Mouse (Mus musculus) hindbrain, embryonic 16.5 days (tissue): Measurements from ENCODE around the gene G6pc3. TPM values are rescaled to one million over a fixed set of nuclear protein-coding genes. Genes with fewer than 3 reads are reported as not detected.

Experiments used
- ATAC-seq: fragments of 200-750 bp; cut with Nextera tagmentation; 2 replicates; pipeline ENCODE4 v1.8.0; 2017; ENCODE audit warnings: moderate TSS enrichment, moderate library complexity
- H3K27ac ChIP-seq: fragments of 300-500 bp; sonication (generic); 2 replicates; pipeline ENCODE4 v1.5.1; 2014; ENCODE audit warnings: low read depth, mild to moderate bottlenecking, control low read depth, low read length, moderate library complexity
- H3K27me3 ChIP-seq: fragments of 300-500 bp; sonication (generic); replicated peaks from 2 replicates; pipeline ENCODE4 v1.6.1; 2014; ENCODE audit warnings: low read length; ENCODE audit not compliant: control insufficient read depth, insufficient read depth
- H3K36me3 ChIP-seq: fragments of 300-500 bp; sonication (generic); 2 replicates; pipeline ENCODE4 v1.6.1; 2014; ENCODE audit warnings: mild to moderate bottlenecking, low read length, moderate library complexity, mixed read lengths; ENCODE audit not compliant: control insufficient read depth, insufficient read depth
- H3K4me1 ChIP-seq: fragments of 300-500 bp; sonication (generic); 2 replicates; pipeline ENCODE4 v1.6.1; 2014; ENCODE audit warnings: low read depth, low read length; ENCODE audit not compliant: control insufficient read depth, insufficient read depth
- H3K4me2 ChIP-seq: fragments of 300-500 bp; sonication (generic); 2 replicates; pipeline ENCODE4 v1.6.1; 2014; ENCODE audit warnings: mild to moderate bottlenecking, low read length, control low read depth, moderate library complexity
- H3K4me3 ChIP-seq: fragments of 300-500 bp; sonication (generic); 2 replicates; pipeline ENCODE4 v1.5.1; 2014; ENCODE audit warnings: mild to moderate bottlenecking, low read length, control low read depth, moderate library complexity
- H3K9ac ChIP-seq: fragments of 300-500 bp; sonication (generic); 2 replicates; pipeline ENCODE4 v1.6.1; 2014; ENCODE audit warnings: low read depth, mild to moderate bottlenecking, control low read depth, low read length, moderate library complexity
- H3K9me3 ChIP-seq: fragments of 300-500 bp; sonication (generic); 2 replicates; pipeline ENCODE4 v1.6.1; 2014; ENCODE audit warnings: mild to moderate bottlenecking, low read length, moderate library complexity; ENCODE audit not compliant: control insufficient read depth
- WGBS: fragments of 180-500 bp; shearing (Covaris S2); extraction: QIAGEN DNeasy Blood & Tissue Kit; methylation state at CpG from one replicate; pipeline ENCODE4 v1.1.7; 2014; 5-methylcytosine and 5-hydroxymethylcytosine counted together
- polyA plus RNA-seq: library from polyadenylated mRNA; unstranded; fragments of >200 nt; fragmentation: Nextera tagmentation; extraction: Ambion mirVana; gene quantifications from 2 replicates; pipeline ENCODE4 v1.2.1, GENCODE M21; 2015

The G6pc3 gene
- polyA plus RNA-seq, 1 experiment from 2014 or later = 45.9 TPM

GRCm38 (mm10) chr11:102219994-102220346, 30.6 kb downstream of the G6pc3 start:
- H3K4me1 ChIP-seq = peaks cover 65% of the 10 kb centered on the region
- 77% methylated on average over 4 of the region's 4 CpGs for WGBS

GRCm38 (mm10) chr11:102220451-102220850, 31.0 kb downstream of the G6pc3 start:
- Histone ChIP-seq H3K4me2 (no peak overlapping the region), H3K9ac (no peak overlapping the region), H3K27ac (no peak overlapping the region), H3K4me1 (peaks cover 63% of the 10 kb centered on the region), H3K36me3 (no peaks in the 10 kb centered on the region), H3K4me3 (no peak overlapping the region), H3K27me3 (no peaks in the 10 kb centered on the region), H3K9me3 (no peaks in the 10 kb centered on the region)
- no peak for ATAC-seq
- 70% methylated on average over 6 of the region's 6 CpGs for WGBS

More at GRCm38 (mm10) chr11:102219994-102220346, 30.6 kb downstream of the G6pc3 start:
- Histone ChIP-seq H3K4me3 (no peak overlapping the region), H3K9me3 (no peaks in the 10 kb centered on the region), H3K4me2 (no peak overlapping the region), H3K27me3 (no peaks in the 10 kb centered on the region), H3K36me3 (no peaks in the 10 kb centered on the region), H3K9ac (no peak overlapping the region), H3K27ac (no peak overlapping the region)
- ATAC-seq = no peak

DNA sequence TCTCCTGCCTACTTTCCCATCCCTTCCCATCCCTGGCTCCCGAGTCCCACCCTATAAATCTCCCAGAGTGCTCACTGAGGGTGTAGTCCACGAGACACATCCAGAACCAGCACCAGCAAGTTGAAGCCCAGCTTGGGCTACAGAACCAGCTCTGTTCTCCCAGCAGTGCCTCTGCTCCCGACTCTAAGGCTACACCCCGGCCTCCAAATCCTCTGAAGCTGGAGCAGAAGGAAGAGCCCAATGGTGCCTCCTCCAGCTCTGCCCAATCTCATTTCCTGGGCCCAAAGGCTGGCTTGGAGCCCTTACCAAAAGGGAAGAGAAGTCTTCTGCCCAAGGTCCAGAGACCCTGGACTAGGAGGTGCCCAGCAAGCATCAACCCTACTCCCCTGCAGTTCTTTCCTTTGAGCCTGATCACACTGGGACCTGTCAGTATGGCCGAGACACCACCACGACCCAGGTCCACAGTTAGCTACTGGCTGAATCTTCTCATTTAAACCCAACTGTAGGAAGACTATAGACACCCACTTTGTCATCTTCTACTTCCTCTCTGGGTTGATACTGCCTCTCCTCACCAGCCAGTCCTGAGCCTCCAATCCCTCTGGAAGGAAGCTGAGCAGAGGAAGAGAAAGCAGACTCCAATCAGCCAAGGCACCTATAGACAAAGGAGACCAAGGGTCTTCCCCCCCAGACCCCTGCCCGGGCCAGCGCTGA, 32.0 kb downstream of the G6pc3 start:
- Histone ChIP-seq H3K9ac (no peak overlapping the region), H3K9me3 (no peaks in the 10 kb centered on the region), H3K4me2 (no peak overlapping the region), H3K4me1 (peaks cover 62% of the 10 kb centered on the region), H3K27me3 (no peaks in the 10 kb centered on the region), H3K27ac (no peak overlapping the region), H3K4me3 (no peak overlapping the region), H3K36me3 (no peaks in the 10 kb centered on the region)
- 85% methylated on average over 8 of the region's 8 CpGs for WGBS
- ATAC-seq = no peak

GRCm38 (mm10) chr11:102221954-102222351, 32.5 kb downstream of the G6pc3 start:
- no peak overlapping the region for H3K9ac ChIP-seq
- no peak for ATAC-seq

GRCm38 (mm10) chr11:102223166-102223565, 33.7 kb downstream of the G6pc3 start:
- Histone ChIP-seq H3K27ac (no peak overlapping the region), H3K4me1 (peaks cover 64% of the 10 kb centered on the region)

More at GRCm38 (mm10) chr11:102221954-102222351, 32.5 kb downstream of the G6pc3 start:
- no peak overlapping the region for H3K4me2 ChIP-seq
- no peaks in the 10 kb centered on the region for H3K36me3 ChIP-seq
- no peak overlapping the region for H3K27ac ChIP-seq
- no peak overlapping the region for H3K4me3 ChIP-seq
- H3K27me3 ChIP-seq = no peaks in the 10 kb centered on the region
- H3K4me1 ChIP-seq = peaks cover 63% of the 10 kb centered on the region
- H3K9me3 ChIP-seq = no peaks in the 10 kb centered on the region
- 82% methylated on average over 8 of the region's 8 CpGs for WGBS

DNA sequence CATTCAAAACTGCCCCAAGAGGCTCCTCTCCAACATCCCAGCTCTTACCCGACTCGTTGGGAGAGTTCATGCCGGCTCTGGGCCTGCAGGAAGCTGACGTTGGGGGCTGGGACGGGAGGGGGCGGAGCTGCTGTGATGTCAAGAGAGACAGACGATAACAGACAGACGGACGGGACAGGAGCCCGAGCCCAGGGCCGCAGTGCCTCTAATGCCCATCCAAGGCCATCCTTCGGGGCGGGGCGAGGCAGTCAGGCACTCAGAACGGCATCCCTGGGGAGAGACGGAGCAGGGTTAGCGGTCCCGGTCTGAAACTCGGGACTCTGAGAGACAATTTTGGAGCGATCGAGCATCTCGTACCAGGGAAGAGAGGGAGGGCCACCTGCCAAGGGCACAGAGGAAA, 35.3 kb downstream of the G6pc3 start:
- Histone ChIP-seq H3K4me2 (peak overlapping the region; percentile 51), H3K27ac (no peak overlapping the region), H3K9ac (peak overlapping the region; percentile 45; the same call in 1 of the 2 replicates), H3K27me3 (no peaks in the 10 kb centered on the region), H3K4me3 (peak overlapping the region; percentile 23), H3K36me3 (no peaks in the 10 kb centered on the region), H3K4me1 (peaks cover 55% of the 10 kb centered on the region), H3K9me3 (no peaks in the 10 kb centered on the region)
- ATAC-seq = no peak
- 7% methylated on average over 22 of the region's 22 CpGs for WGBS

More at GRCm38 (mm10) chr11:102223166-102223565, 33.7 kb downstream of the G6pc3 start:
- WGBS = 45% methylated on average over 6 of the region's 6 CpGs
- no peaks in the 10 kb centered on the region for H3K27me3 ChIP-seq
- no peaks in the 10 kb centered on the region for H3K9me3 ChIP-seq
- no peak overlapping the region for H3K4me2 ChIP-seq
- H3K4me3 ChIP-seq = no peak overlapping the region
- no peaks in the 10 kb centered on the region for H3K36me3 ChIP-seq
- peak overlapping the region; percentile 24; the same call in 1 of the 2 replicates for H3K9ac ChIP-seq
- ATAC-seq = no peak

GRCm38 (mm10) chr11:102225221-102225620, 35.8 kb downstream of the G6pc3 start:
- peak overlapping the region; percentile 51 for H3K4me2 ChIP-seq
- H3K9me3 ChIP-seq = no peaks in the 10 kb centered on the region
- no peaks in the 10 kb centered on the region for H3K27me3 ChIP-seq
- 62% methylated on average over 5 of the region's 5 CpGs for WGBS
- H3K36me3 ChIP-seq = no peaks in the 10 kb centered on the region
- H3K4me1 ChIP-seq = peaks cover 51% of the 10 kb centered on the region
- ATAC-seq = no peak
- peak overlapping the region; percentile 45; the same call in 1 of the 2 replicates for H3K9ac ChIP-seq
- no peak overlapping the region for H3K4me3 ChIP-seq
- no peak overlapping the region for H3K27ac ChIP-seq

DNA sequence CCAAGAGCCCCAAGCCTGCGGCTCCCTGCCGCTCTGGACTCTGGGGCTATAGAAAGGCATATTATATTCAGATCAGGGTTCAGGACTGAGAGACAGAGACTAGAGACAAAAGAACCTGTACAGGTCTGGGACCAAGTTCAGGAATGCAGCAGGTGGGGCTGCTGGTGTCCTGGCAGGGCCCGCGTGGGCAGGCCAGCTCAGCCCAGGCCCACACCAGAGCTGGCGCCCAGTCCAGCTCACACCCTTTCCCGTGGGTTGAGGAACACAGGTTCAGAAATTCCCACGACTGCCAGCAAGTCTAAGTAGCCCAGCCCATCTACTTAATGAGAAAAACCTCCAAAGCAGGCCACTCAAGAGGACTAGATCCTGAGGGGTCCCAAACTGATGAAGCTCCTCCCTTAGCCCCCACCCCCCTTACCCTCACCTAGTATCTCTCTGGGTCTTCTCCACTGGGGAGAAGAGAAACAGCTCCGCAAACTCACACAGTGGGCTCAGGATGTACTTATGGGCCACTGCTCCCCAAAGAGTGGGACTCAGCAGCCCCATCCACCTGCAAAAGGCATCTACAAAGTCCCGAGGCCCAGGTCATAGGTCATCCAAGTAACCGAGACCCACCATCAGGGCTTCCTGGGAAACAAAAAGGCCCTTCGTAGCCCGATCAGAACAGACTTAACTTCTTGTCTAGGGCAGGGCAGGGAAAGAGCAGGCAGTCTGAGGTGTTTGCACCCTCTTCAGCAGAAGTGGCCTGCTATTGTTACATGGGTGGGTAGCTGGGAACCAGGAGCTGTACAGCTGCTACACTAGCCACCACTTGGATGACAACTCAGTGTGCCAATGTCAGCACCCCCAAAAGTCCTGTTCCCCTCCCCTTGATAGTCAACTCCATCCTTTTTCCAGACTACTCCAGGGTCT, 36.9 kb downstream of the G6pc3 start:
- Histone ChIP-seq H3K9ac (peak overlapping the region; percentile 33), H3K4me3 (no peak overlapping the region)

More for the DNA sequence above, 36.9 kb downstream of the G6pc3 start:
- Histone ChIP-seq H3K4me1 (peaks cover 51% of the 10 kb centered on the region), H3K4me2 (peak overlapping the region; percentile 63; the same call in 1 of the 2 replicates), H3K27ac (no peak overlapping the region), H3K36me3 (no peaks in the 10 kb centered on the region), H3K9me3 (no peaks in the 10 kb centered on the region), H3K27me3 (no peaks in the 10 kb centered on the region)
- WGBS = 57% methylated on average over 12 of the region's 12 CpGs
- ATAC-seq = no peak
